Mouse (Mus musculus): ENCODE data around the gene Frmd4b. TPM values are rescaled to one million over a fixed set of nuclear protein-coding genes. Genes with fewer than 3 reads are reported as not detected.

Gene Frmd4b
- polyA plus RNA-seq, 1 experiment = 4.8 TPM

GRCm38 (mm10) chr6:97307231-97307630, 310.1 kb downstream of the Frmd4b start:
- no peaks in the 10 kb centered on the region for H3K4me1 ChIP-seq (ENCODE audit: control insufficient read depth, insufficient read depth, insufficient read length, low read length)
- peaks cover 45% of the 10 kb centered on the region for H3K36me3 ChIP-seq (ENCODE audit: control insufficient read depth, insufficient read depth, low read length)
- no peak overlapping the region for H3K4me3 ChIP-seq (ENCODE audit: low read depth, low read length)
- no peaks in the 10 kb centered on the region for H3K27me3 ChIP-seq (ENCODE audit: control insufficient read depth, insufficient read depth, low read length)
- WGBS = 88% methylated on average over 8 of the region's 8 CpGs
- TF ChIP-seq POLR2A (IDR thresholded peaks at IDR 0.05; ENCODE audit: low read depth, low read length) = no peak
- no peak for TF ChIP-seq CTCF (IDR thresholded peaks at IDR 0.05; ENCODE audit: extremely low read depth, insufficient read length, insufficient replicate concordance, low read depth, low read length)
- H3K27ac ChIP-seq (ENCODE audit: insufficient read depth, low read depth, low read length) = no peak overlapping the region

GRCm38 (mm10) chr6:97306351-97306750, 311.0 kb downstream of the Frmd4b start:
- H3K36me3 ChIP-seq (ENCODE audit: control insufficient read depth, insufficient read depth, low read length) = peaks cover 47% of the 10 kb centered on the region

GRCm38 (mm10) chr6:97305491-97305890, 311.9 kb downstream of the Frmd4b start:
- TF ChIP-seq CTCF (IDR thresholded peaks at IDR 0.05; ENCODE audit: extremely low read depth, insufficient read length, insufficient replicate concordance, low read depth, low read length) (no peak), POLR2A (IDR thresholded peaks at IDR 0.05; ENCODE audit: low read depth, low read length) (no peak)
- Histone ChIP-seq H3K27me3 (ENCODE audit: control insufficient read depth, insufficient read depth, low read length) (no peaks in the 10 kb centered on the region), H3K4me3 (ENCODE audit: low read depth, low read length) (no peak overlapping the region), H3K27ac (ENCODE audit: insufficient read depth, low read depth, low read length) (no peak overlapping the region), H3K36me3 (ENCODE audit: control insufficient read depth, insufficient read depth, low read length) (peaks cover 52% of the 10 kb centered on the region), H3K4me1 (ENCODE audit: control insufficient read depth, insufficient read depth, insufficient read length, low read length) (no peaks in the 10 kb centered on the region)
- WGBS = 65% methylated on average over 7 of the region's 7 CpGs

More at GRCm38 (mm10) chr6:97306351-97306750, 311.0 kb downstream of the Frmd4b start:
- H3K4me1 ChIP-seq (ENCODE audit: control insufficient read depth, insufficient read depth, insufficient read length, low read length) = no peaks in the 10 kb centered on the region
- H3K27ac ChIP-seq (ENCODE audit: insufficient read depth, low read depth, low read length) = no peak overlapping the region
- no peak overlapping the region for H3K4me3 ChIP-seq (ENCODE audit: low read depth, low read length)
- H3K27me3 ChIP-seq (ENCODE audit: control insufficient read depth, insufficient read depth, low read length) = no peaks in the 10 kb centered on the region
- TF ChIP-seq POLR2A (IDR thresholded peaks at IDR 0.05; ENCODE audit: low read depth, low read length) (no peak), CTCF (IDR thresholded peaks at IDR 0.05; ENCODE audit: extremely low read depth, insufficient read length, insufficient replicate concordance, low read depth, low read length) (no peak)
- 93% methylated on average over 11 of the region's 11 CpGs for WGBS

- peaks cover 56% of the 10 kb centered on the region for H3K36me3 ChIP-seq (ENCODE audit: control insufficient read depth, insufficient read depth, low read length)
- WGBS = 67% methylated on average over 11 of the region's 11 CpGs
- no peaks in the 10 kb centered on the region for H3K4me1 ChIP-seq (ENCODE audit: control insufficient read depth, insufficient read depth, insufficient read length, low read length)
- no peak overlapping the region for H3K27ac ChIP-seq (ENCODE audit: insufficient read depth, low read depth, low read length)
- H3K27me3 ChIP-seq (ENCODE audit: control insufficient read depth, insufficient read depth, low read length) = no peaks in the 10 kb centered on the region
- no peak overlapping the region for H3K4me3 ChIP-seq (ENCODE audit: low read depth, low read length)
- TF ChIP-seq POLR2A (IDR thresholded peaks at IDR 0.05; ENCODE audit: low read depth, low read length) = no peak
- no peak for TF ChIP-seq CTCF (IDR thresholded peaks at IDR 0.05; ENCODE audit: extremely low read depth, insufficient read length, insufficient replicate concordance, low read depth, low read length)
These were observed 312.3 kb downstream of the Frmd4b start for GRCm38 (mm10) chr6:97305010-97305409.

GRCm38 (mm10) chr6:97303277-97304109, 313.8 kb downstream of the Frmd4b start:
- 92% methylated on average over 9 of the region's 9 CpGs for WGBS
- Histone ChIP-seq H3K4me1 (ENCODE audit: control insufficient read depth, insufficient read depth, insufficient read length, low read length) (no peaks in the 10 kb centered on the region), H3K36me3 (ENCODE audit: control insufficient read depth, insufficient read depth, low read length) (peaks cover 61% of the 10 kb centered on the region), H3K4me3 (ENCODE audit: low read depth, low read length) (no peak overlapping the region), H3K27me3 (ENCODE audit: control insufficient read depth, insufficient read depth, low read length) (no peaks in the 10 kb centered on the region), H3K27ac (ENCODE audit: insufficient read depth, low read depth, low read length) (no peak overlapping the region)
- TF ChIP-seq CTCF (IDR thresholded peaks at IDR 0.05; ENCODE audit: extremely low read depth, insufficient read length, insufficient replicate concordance, low read depth, low read length) (no peak), POLR2A (IDR thresholded peaks at IDR 0.05; ENCODE audit: low read depth, low read length) (no peak)

GRCm38 (mm10) chr6:97302303-97302702, 315.0 kb downstream of the Frmd4b start:
- 91% methylated on average over 7 of the region's 7 CpGs for WGBS
- Histone ChIP-seq H3K36me3 (ENCODE audit: control insufficient read depth, insufficient read depth, low read length) (peaks cover 64% of the 10 kb centered on the region), H3K4me1 (ENCODE audit: control insufficient read depth, insufficient read depth, insufficient read length, low read length) (no peaks in the 10 kb centered on the region), H3K27ac (ENCODE audit: insufficient read depth, low read depth, low read length) (no peak overlapping the region), H3K4me3 (ENCODE audit: low read depth, low read length) (no peak overlapping the region), H3K27me3 (ENCODE audit: control insufficient read depth, insufficient read depth, low read length) (no peaks in the 10 kb centered on the region)
- TF ChIP-seq POLR2A (IDR thresholded peaks at IDR 0.05; ENCODE audit: low read depth, low read length) = no peak
- no peak for TF ChIP-seq CTCF (IDR thresholded peaks at IDR 0.05; ENCODE audit: extremely low read depth, insufficient read length, insufficient replicate concordance, low read depth, low read length)

GRCm38 (mm10) chr6:97300659-97301058, 316.7 kb downstream of the Frmd4b start:
- no peak for TF ChIP-seq POLR2A (IDR thresholded peaks at IDR 0.05; ENCODE audit: low read depth, low read length)
- no peak for TF ChIP-seq CTCF (IDR thresholded peaks at IDR 0.05; ENCODE audit: extremely low read depth, insufficient read length, insufficient replicate concordance, low read depth, low read length)
- peaks cover 67% of the 10 kb centered on the region for H3K36me3 ChIP-seq (ENCODE audit: control insufficient read depth, insufficient read depth, low read length)
- no peak overlapping the region for H3K27ac ChIP-seq (ENCODE audit: insufficient read depth, low read depth, low read length)
- WGBS = 79% methylated on average over 6 of the region's 6 CpGs
- H3K4me1 ChIP-seq (ENCODE audit: control insufficient read depth, insufficient read depth, insufficient read length, low read length) = no peaks in the 10 kb centered on the region; the same call in 1 of the 2 replicates
- H3K4me3 ChIP-seq (ENCODE audit: low read depth, low read length) = no peak overlapping the region
- no peaks in the 10 kb centered on the region for H3K27me3 ChIP-seq (ENCODE audit: control insufficient read depth, insufficient read depth, low read length)

Data from small intestine, adult 2 months (tissue).